Mouse (Mus musculus) limb, embryonic 11.5 days (tissue): Measurements from ENCODE around the gene Mtus2. TPM values are rescaled to one million over a fixed set of nuclear protein-coding genes. Genes with fewer than 3 reads are reported as not detected.

Source experiments
- ATAC-seq: fragments of 200-750 bp; cut with Nextera tagmentation; 2 replicates; pipeline ENCODE4 v1.8.0; 2017; ENCODE audit warnings: low read depth; ENCODE audit not compliant: insufficient number of reproducible peaks, low FRiP score, low TSS enrichment
- DNase-seq: peaks from one replicate; pipeline ENCODE4 v3.0.0-alpha.2; 2015; ENCODE audit warnings: low spot score
- H3K27ac ChIP-seq: fragments of 300-500 bp; sonication (generic); replicated peaks from 2 replicates; pipeline ENCODE4 v1.5.1; 2014; ENCODE audit warnings: low read depth, mild to moderate bottlenecking, low read length
- H3K27me3 ChIP-seq: fragments of 300-500 bp; sonication (generic); 2 replicates; pipeline ENCODE4 v1.6.1; 2014; ENCODE audit warnings: mild to moderate bottlenecking, low read length, mixed read lengths; ENCODE audit not compliant: control insufficient read depth, insufficient read depth
- H3K36me3 ChIP-seq: fragments of 300-500 bp; sonication (generic); 2 replicates; pipeline ENCODE4 v1.6.1; 2014; ENCODE audit warnings: mild to moderate bottlenecking, low read length, moderate library complexity, mixed read lengths; ENCODE audit not compliant: control insufficient read depth, insufficient read depth
- H3K4me1 ChIP-seq: fragments of 300-500 bp; sonication (generic); 2 replicates; pipeline ENCODE4 v1.6.1; 2014; ENCODE audit warnings: low read length, mixed read lengths; ENCODE audit not compliant: control insufficient read depth, insufficient read depth
- H3K4me2 ChIP-seq: fragments of 300-500 bp; sonication (generic); 2 replicates; pipeline ENCODE4 v1.6.1; 2014; ENCODE audit warnings: low read depth, mild to moderate bottlenecking, moderate library complexity; ENCODE audit not compliant: severe bottlenecking
- H3K4me3 ChIP-seq: fragments of 300-500 bp; sonication (generic); 2 replicates; pipeline ENCODE4 v1.5.1; 2014; ENCODE audit warnings: low read depth, low read length
- H3K9ac ChIP-seq: fragments of 300-500 bp; sonication (generic); 2 replicates; pipeline ENCODE4 v1.6.1; 2014; ENCODE audit warnings: mild to moderate bottlenecking, low read length
- H3K9me3 ChIP-seq: fragments of 300-500 bp; sonication (generic); 2 replicates; pipeline ENCODE4 v1.6.1; 2016; ENCODE audit warnings: low read length; ENCODE audit not compliant: control insufficient read depth
- WGBS: fragments of 180-500 bp; shearing (Covaris S2); extraction: QIAGEN DNeasy Blood & Tissue Kit; methylation state at CpG from one replicate; pipeline ENCODE4 v1.1.7; 2014; 5-methylcytosine and 5-hydroxymethylcytosine counted together
- polyA plus RNA-seq: library from polyadenylated mRNA; unstranded; fragments of >200 nt; fragmentation: Nextera tagmentation; extraction: Ambion mirVana; gene quantifications from 2 replicates; pipeline ENCODE4 v1.2.1, GENCODE M21; 2014

The Mtus2 gene
- polyA plus RNA-seq, 1 experiment from 2014 or later, result 4.0 TPM

GRCm38 (mm10) chr5:148328982-148329381 is 371.9 kb downstream of the Mtus2 start:
- no peak overlapping the region for H3K4me3 ChIP-seq
- no peaks in the 10 kb centered on the region for H3K36me3 ChIP-seq
- H3K9me3 ChIP-seq, result no peaks in the 10 kb centered on the region
- H3K27me3 ChIP-seq, result no peaks in the 10 kb centered on the region
- H3K4me2 ChIP-seq, result no peak overlapping the region
- no peaks in the 10 kb centered on the region for H3K4me1 ChIP-seq
- DNase-seq, result no peak
- no peak overlapping the region for H3K9ac ChIP-seq
- no peak overlapping the region for H3K27ac ChIP-seq
- 83% methylated on average over 3 of the region's 3 CpGs for WGBS
- no peak for ATAC-seq

- H3K9me3 ChIP-seq, result no peaks in the 10 kb centered on the region
- no peak overlapping the region for H3K4me3 ChIP-seq
- 89% methylated on average over 11 of the region's 11 CpGs for WGBS
- H3K27ac ChIP-seq, result no peak overlapping the region
- no peaks in the 10 kb centered on the region for H3K27me3 ChIP-seq
- ATAC-seq, result no peak
- H3K9ac ChIP-seq, result no peak overlapping the region
- H3K4me1 ChIP-seq, result no peaks in the 10 kb centered on the region
- H3K36me3 ChIP-seq, result peaks cover 1% of the 10 kb centered on the region
- no peak overlapping the region for H3K4me2 ChIP-seq
- no peak for DNase-seq
These were observed 374.2 kb downstream of the Mtus2 start for GRCm38 (mm10) chr5:148331229-148331776.

- no peak for DNase-seq
- ATAC-seq, result no peak
- no peak overlapping the region for H3K4me2 ChIP-seq
- no peaks in the 10 kb centered on the region for H3K27me3 ChIP-seq
- no peaks in the 10 kb centered on the region for H3K4me1 ChIP-seq
- no peak overlapping the region for H3K9ac ChIP-seq
- H3K4me3 ChIP-seq, result no peak overlapping the region
- WGBS, result 90% methylated on average over 18 of the region's 18 CpGs
- no peaks in the 10 kb centered on the region for H3K9me3 ChIP-seq
- H3K27ac ChIP-seq, result no peak overlapping the region
- peaks cover 5% of the 10 kb centered on the region for H3K36me3 ChIP-seq
These were observed 375.0 kb downstream of the Mtus2 start for GRCm38 (mm10) chr5:148331926-148332621.

GRCm38 (mm10) chr5:148332622-148332974 is 375.5 kb downstream of the Mtus2 start:
- ATAC-seq (peak; percentile 58), DNase-seq (peak; percentile 84)
- 34% methylated on average over 8 of the region's 8 CpGs for WGBS
- Histone ChIP-seq H3K4me1 (no peaks in the 10 kb centered on the region), H3K27me3 (no peaks in the 10 kb centered on the region), H3K4me3 (no peak overlapping the region), H3K27ac (no peak overlapping the region), H3K9ac (no peak overlapping the region), H3K4me2 (no peak overlapping the region), H3K36me3 (peaks cover 5% of the 10 kb centered on the region), H3K9me3 (no peaks in the 10 kb centered on the region)

- peaks cover 5% of the 10 kb centered on the region for H3K36me3 ChIP-seq
- H3K4me2 ChIP-seq, result no peak overlapping the region
- H3K9ac ChIP-seq, result no peak overlapping the region
- ATAC-seq (no peak), DNase-seq (no peak)
- no peak overlapping the region for H3K27ac ChIP-seq
- no peaks in the 10 kb centered on the region for H3K9me3 ChIP-seq
- H3K27me3 ChIP-seq, result no peaks in the 10 kb centered on the region
- no peak overlapping the region for H3K4me3 ChIP-seq
- 95% methylated on average over 5 of the region's 5 CpGs for WGBS
- H3K4me1 ChIP-seq, result peaks cover 2% of the 10 kb centered on the region; the same call in 1 of the 2 replicates
These were observed 382.0 kb downstream of the Mtus2 start for GRCm38 (mm10) chr5:148339126-148339525.

- Histone ChIP-seq H3K9me3 (no peaks in the 10 kb centered on the region), H3K4me1 (peaks cover 2% of the 10 kb centered on the region; the same call in 1 of the 2 replicates), H3K9ac (no peak overlapping the region), H3K27ac (0 out of 2 replicates have a peak overlapping the region, but pooled peaks have one; percentile 15), H3K4me2 (peak overlapping the region; percentile 1), H3K36me3 (no peaks in the 10 kb centered on the region), H3K4me3 (peak overlapping the region; percentile 18), H3K27me3 (no peaks in the 10 kb centered on the region)
- peak; percentile 75 for ATAC-seq
- DNase-seq, result peak; percentile 59
- 30% methylated on average over 26 of the region's 26 CpGs for WGBS
These were observed 385.1 kb downstream of the Mtus2 start for GRCm38 (mm10) chr5:148342061-148342741.

GRCm38 (mm10) chr5:148344374-148344773 is 387.3 kb downstream of the Mtus2 start:
- Histone ChIP-seq H3K36me3 (no peaks in the 10 kb centered on the region), H3K9me3 (no peaks in the 10 kb centered on the region), H3K4me3 (no peak overlapping the region), H3K27ac (no peak overlapping the region), H3K9ac (no peak overlapping the region), H3K4me1 (peaks cover 2% of the 10 kb centered on the region; the same call in 1 of the 2 replicates), H3K4me2 (no peak overlapping the region), H3K27me3 (no peaks in the 10 kb centered on the region)
- WGBS, result 71% methylated on average over 5 of the region's 5 CpGs
- no peak for DNase-seq
- ATAC-seq, result no peak

- Histone ChIP-seq H3K9me3 (no peaks in the 10 kb centered on the region), H3K9ac (no peak overlapping the region), H3K27ac (no peak overlapping the region), H3K27me3 (no peaks in the 10 kb centered on the region), H3K4me3 (no peak overlapping the region), H3K4me1 (peaks cover 6% of the 10 kb centered on the region; the same call in 1 of the 2 replicates), H3K36me3 (no peaks in the 10 kb centered on the region), H3K4me2 (no peak overlapping the region)
- DNase-seq (no peak), ATAC-seq (no peak)
- 79% methylated on average over 8 of the region's 8 CpGs for WGBS
These were observed 389.4 kb downstream of the Mtus2 start for GRCm38 (mm10) chr5:148346543-148346942.
